In the genomic region with DNA sequence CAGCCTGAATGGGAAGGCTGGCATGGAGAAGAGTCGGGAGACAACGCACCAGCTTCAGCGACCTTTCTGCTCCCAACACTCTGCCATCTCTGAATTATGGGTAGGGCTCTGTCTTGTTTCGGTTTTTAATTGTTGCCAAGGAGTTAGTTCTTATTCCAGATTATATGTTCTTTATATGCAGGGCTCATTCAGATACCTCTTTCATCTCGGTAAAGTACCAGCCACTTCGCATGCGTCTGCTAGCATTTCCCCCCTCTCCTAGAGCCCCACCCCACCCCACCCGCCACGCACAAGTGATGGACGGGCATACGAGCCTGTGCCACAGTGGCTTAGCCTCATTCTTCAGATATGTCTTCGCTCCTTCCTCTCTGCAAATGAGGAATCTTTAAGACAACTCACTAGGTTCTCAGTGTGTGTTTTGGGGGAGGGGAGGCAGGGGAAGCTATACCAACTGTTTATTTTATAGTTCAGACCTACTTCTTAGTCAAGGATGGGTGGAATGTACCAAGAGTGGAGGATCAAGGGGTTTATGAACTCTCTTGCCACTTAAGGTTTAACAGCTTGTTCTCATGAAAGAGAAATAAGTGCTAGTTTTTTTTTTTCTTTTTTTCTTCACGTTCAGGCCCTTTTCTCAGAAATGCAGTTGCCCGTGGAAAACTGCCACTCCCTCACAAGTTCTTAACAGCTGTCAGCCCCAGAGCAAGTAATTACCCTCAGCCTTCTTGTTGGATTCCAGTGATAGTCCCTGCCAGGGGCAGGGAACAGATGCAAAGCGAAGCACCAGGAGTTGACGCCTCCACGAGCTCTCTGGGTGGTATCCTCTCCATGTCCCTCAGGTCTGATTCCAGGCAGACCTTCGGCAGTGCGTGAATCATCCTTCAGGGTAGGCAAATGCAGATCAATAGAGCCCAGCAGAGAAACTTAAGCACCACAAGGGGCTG, we compare ENCODE assay signal across 14 mouse cellular contexts. TPM values are rescaled to one million over a fixed set of nuclear protein-coding genes. Genes with fewer than 3 reads are reported as not detected.
A peak's percentile ranks its signal among the peaks of the same experiment; 100 is the strongest.
DNase-seq lines count a peak whose midpoint lies in the region; ATAC-seq lines count a peak whose summit lies in the region.
"Had no signal": no experiment of that assay in that cellular context is flagged by ENCODE, and none has a peak within 500 bp of the region (broad histone marks: within the 10 kb centered on the region; RNA-seq: fewer than 3 reads in every experiment).

No protein-coding gene starts in this region.

- 0 out of 2 replicates have a peak overlapping the region, but pooled peaks have one; percentile 11 for H3K27ac ChIP-seq in forebrain, embryonic 10.5 days
- H3K27ac ChIP-seq in forebrain, embryonic 12.5 days, result no peak overlapping the region
- peak overlapping the region; percentile 59 for H3K27ac ChIP-seq in lung, embryonic 15.5 days
- H3K27ac ChIP-seq: liver, embryonic 13.5 days; midbrain, embryonic 10.5 days; stomach, embryonic 15.5 days had no signal

- H3K36me3 ChIP-seq in forebrain, embryonic 10.5 days (replicated peaks), result no peaks in the 10 kb centered on the region
- no peaks in the 10 kb centered on the region for H3K36me3 ChIP-seq in forebrain, embryonic 12.5 days (replicated peaks)
- no peaks in the 10 kb centered on the region for H3K36me3 ChIP-seq in lung, embryonic 15.5 days
- H3K36me3 ChIP-seq: liver, embryonic 13.5 days; midbrain, embryonic 10.5 days; stomach, embryonic 15.5 days had no signal

- ATAC-seq in forebrain, embryonic 12.5 days (ENCODE audit: low FRiP score), result no peak
- ATAC-seq in lung, embryonic 15.5 days (ENCODE audit: borderline replicate concordance, extremely low read depth, low FRiP score, low TSS enrichment), result 0 out of 2 replicates have a peak, but pooled peaks have one; percentile 20
- ATAC-seq in CD4-positive, CD25-positive, alpha-beta regulatory T cell, adult 4 months, result peak; percentile 63

- no peaks in the 10 kb centered on the region for H3K9me3 ChIP-seq in forebrain, embryonic 10.5 days
- H3K9me3 ChIP-seq in forebrain, embryonic 12.5 days, result no peaks in the 10 kb centered on the region
- no peaks in the 10 kb centered on the region for H3K9me3 ChIP-seq in lung, embryonic 15.5 days
- H3K9me3 ChIP-seq: liver, embryonic 13.5 days; midbrain, embryonic 10.5 days; stomach, embryonic 15.5 days had no signal

- no peak for DNase-seq in forebrain, embryonic 10.5 days (ENCODE audit: extremely low spot score, low spot score)
- no peak for DNase-seq in lung, postnatal 25 days (ENCODE audit: low spot score)
- DNase-seq in induced T-regulatory cell, adult 2 months (ENCODE audit: low read depth), result peak; percentile 24
- no peak for DNase-seq in layer of hippocampus, postnatal 14 days (ENCODE audit: low spot score in 2 of 2)
- no peak for DNase-seq in retina, embryonic 14.5 days (ENCODE audit: low spot score)
- DNase-seq: cerebellum, adult 8-10 months; heart, postnatal 14 days; kidney, postnatal 4 days; liver, embryonic 13.5 days had no signal

- H3K27me3 ChIP-seq in forebrain, embryonic 10.5 days (ENCODE audit: poor library complexity, severe bottlenecking), result no peaks in the 10 kb centered on the region
- no peaks in the 10 kb centered on the region for H3K27me3 ChIP-seq in forebrain, embryonic 12.5 days
- no peaks in the 10 kb centered on the region for H3K27me3 ChIP-seq in lung, embryonic 15.5 days
- H3K27me3 ChIP-seq: liver, embryonic 13.5 days; stomach, embryonic 15.5 days had no signal

- H3K4me3 ChIP-seq in forebrain, embryonic 10.5 days, result no peak overlapping the region
- no peak overlapping the region for H3K4me3 ChIP-seq in forebrain, embryonic 12.5 days (replicated peaks)
- H3K4me3 ChIP-seq in lung, embryonic 15.5 days, result no peak overlapping the region
- H3K4me3 ChIP-seq: liver, embryonic 13.5 days; midbrain, embryonic 10.5 days; stomach, embryonic 15.5 days had no signal

- no peak overlapping the region for H3K4me2 ChIP-seq in forebrain, embryonic 12.5 days
- peak overlapping the region; percentile 41 for H3K4me2 ChIP-seq in lung, embryonic 15.5 days
- H3K4me2 ChIP-seq: liver, embryonic 13.5 days; stomach, embryonic 15.5 days had no signal

- H3K4me1 ChIP-seq in forebrain, embryonic 10.5 days, result peaks cover 21% of the 10 kb centered on the region
- H3K4me1 ChIP-seq in forebrain, embryonic 12.5 days, result peaks cover 8% of the 10 kb centered on the region; the same call in 1 of the 2 replicates
- H3K4me1 ChIP-seq in lung, embryonic 15.5 days, result peaks cover 46% of the 10 kb centered on the region

- H3K9ac ChIP-seq in forebrain, embryonic 12.5 days, result no peak overlapping the region
- H3K9ac ChIP-seq in lung, embryonic 15.5 days, result no peak overlapping the region
- H3K9ac ChIP-seq: liver, embryonic 13.5 days; stomach, embryonic 15.5 days had no signal

- 72% methylated on average over 19 of the region's 19 CpGs for WGBS in forebrain, embryonic 10.5 days
- WGBS in forebrain, embryonic 12.5 days, result 60% methylated on average over 19 of the region's 19 CpGs
- WGBS in lung, embryonic 15.5 days, result 23% methylated on average over 19 of the region's 19 CpGs

RNA-seq across cellular contexts. Expression of a gene that starts 13.4 kb away (rescaled TPM):
- polyA plus RNA-seq in forebrain, embryonic 10.5 days (2016; fragmentation: Nextera tagmentation; extraction: Ambion mirVana), result 45.7 and 47.9 TPM in 2 replicates
- polyA plus RNA-seq in forebrain, embryonic 12.5 days (2016; fragmentation: Nextera tagmentation; extraction: Ambion mirVana), result 47.1 and 48.3 TPM in 2 replicates
- polyA plus RNA-seq in lung, embryonic 15.5 days (2015; fragmentation: Nextera tagmentation; extraction: Ambion mirVana), result 77.1 and 81.4 TPM in 2 replicates
- polyA plus RNA-seq in CD4-positive, CD25-positive, alpha-beta regulatory T cell, adult 4 months (2017; shearing (Covaris generic)), result 10 to 100 TPM; 49.6 to 77.1 TPM
- total RNA-seq in layer of hippocampus, postnatal 14 days (2021), result 10 to 100 TPM; 38.9 to 39.4 TPM
